Mouse (Mus musculus): Measurements from ENCODE around the gene Mxra7.

GRCm38 (mm10) chr11:116840748-116841147 lies 12.9 kb upstream of the Mxra7 start:
- TF ChIP-seq POLR2A (IDR thresholded peaks at IDR 0.05; ENCODE audit: low read depth, low read length) = no peak
- no peak for TF ChIP-seq CTCF (IDR thresholded peaks at IDR 0.05; ENCODE audit: extremely low read depth, insufficient read depth, insufficient read length, insufficient replicate concordance)

All from spleen, adult 2 months (tissue).